Mouse (Mus musculus) hindbrain, embryonic 10.5 days (tissue): ENCODE results near the gene 1700010I14Rik. TPM values are rescaled to one million over a fixed set of nuclear protein-coding genes. Genes with fewer than 3 reads are reported as not detected.

Source experiments
- DNase-seq: peaks from one replicate; pipeline ENCODE4 v3.0.0-alpha.2; 2017; ENCODE audit warnings: low spot score
- H3K27ac ChIP-seq: fragments of 300-500 bp; sonication (generic); 2 replicates; pipeline ENCODE4 v1.5.1; 2016; ENCODE audit warnings: mild to moderate bottlenecking, moderate library complexity
- H3K27me3 ChIP-seq: fragments of 300-500 bp; sonication (generic); 2 replicates; pipeline ENCODE4 v1.6.1; 2016; ENCODE audit warnings: mild to moderate bottlenecking; ENCODE audit not compliant: poor library complexity, insufficient read depth, severe bottlenecking
- H3K36me3 ChIP-seq: fragments of 300-500 bp; sonication (generic); 2 replicates; pipeline ENCODE4 v1.6.1; 2016; ENCODE audit warnings: mild to moderate bottlenecking, moderate library complexity
- H3K4me1 ChIP-seq: fragments of 300-500 bp; sonication (generic); replicated peaks from 2 replicates; pipeline ENCODE4 v1.6.1; 2016; ENCODE audit warnings: mild to moderate bottlenecking
- H3K4me3 ChIP-seq: fragments of 300-500 bp; sonication (generic); 2 replicates; pipeline ENCODE4 v1.5.1; 2016; ENCODE audit warnings: mild to moderate bottlenecking, moderate library complexity
- H3K9me3 ChIP-seq: fragments of 300-500 bp; sonication (generic); 2 replicates; pipeline ENCODE4 v1.6.1; 2016; ENCODE audit warnings: mild to moderate bottlenecking, moderate library complexity
- WGBS: fragments of 180-500 bp; shearing (Covaris S2); methylation state at CpG from one replicate; pipeline ENCODE4 v1.1.7; 2016; 5-methylcytosine and 5-hydroxymethylcytosine counted together
- polyA plus RNA-seq: library from polyadenylated mRNA; unstranded; fragments of >200 nt; fragmentation: Nextera tagmentation; extraction: Ambion mirVana; gene quantifications from 2 replicates; pipeline ENCODE4 v1.2.1, GENCODE M21; 2016

The 1700010I14Rik gene
- polyA plus RNA-seq: 2.9 and 3.1 TPM in 2 replicates

GRCm38 (mm10) chr17:8988119-8988807, at the start of gene 1700010I14Rik:
TSS of gene 1700010I14Rik (plus strand) at chr17:8988333.
- DNase-seq: peak; percentile 82
- Histone ChIP-seq H3K4me1 (peaks cover 11% of the 10 kb centered on the region), H3K36me3 (peaks cover 12% of the 10 kb centered on the region), H3K27me3 (no peaks in the 10 kb centered on the region), H3K27ac (peak within 1 kb of the TSS; percentile 78), H3K4me3 (peak within 1 kb of the TSS; percentile 58), H3K9me3 (no peaks in the 10 kb centered on the region)
- WGBS: 6% methylated on average over 13 of the region's 13 CpGs

- H3K27me3 ChIP-seq: no peaks in the 10 kb centered on the region
- peaks cover 19% of the 10 kb centered on the region for H3K36me3 ChIP-seq
- peaks cover 16% of the 10 kb centered on the region for H3K4me1 ChIP-seq
- 0 out of 2 replicates have a peak overlapping the region, but pooled peaks have one; percentile 40 for H3K27ac ChIP-seq
- DNase-seq: peak; percentile 44
- 56% methylated on average over 5 of the region's 5 CpGs for WGBS
- no peak overlapping the region for H3K4me3 ChIP-seq
- no peaks in the 10 kb centered on the region for H3K9me3 ChIP-seq
These were observed 36.5 kb upstream of the 1700010I14Rik start for GRCm38 (mm10) chr17:8951588-8951987.

- Histone ChIP-seq H3K9me3 (no peaks in the 10 kb centered on the region), H3K4me1 (peaks cover 8% of the 10 kb centered on the region), H3K27me3 (no peaks in the 10 kb centered on the region), H3K36me3 (peaks cover 19% of the 10 kb centered on the region), H3K27ac (peak overlapping the region; percentile 9; the same call in 1 of the 2 replicates), H3K4me3 (no peak overlapping the region)
- 84% methylated on average over 8 of the region's 8 CpGs for WGBS
- no peak for DNase-seq
These were observed 35.2 kb upstream of the 1700010I14Rik start for GRCm38 (mm10) chr17:8952951-8953350.

GRCm38 (mm10) chr17:8958125-8958524, 30.0 kb upstream of the 1700010I14Rik start:
- DNase-seq: no peak
- H3K27ac ChIP-seq: no peak overlapping the region
- no peaks in the 10 kb centered on the region for H3K27me3 ChIP-seq
- 90% methylated on average over 6 of the region's 6 CpGs for WGBS
- H3K4me3 ChIP-seq: no peak overlapping the region
- no peaks in the 10 kb centered on the region for H3K9me3 ChIP-seq
- H3K36me3 ChIP-seq: peaks cover 6% of the 10 kb centered on the region
- H3K4me1 ChIP-seq: peaks cover 17% of the 10 kb centered on the region

- H3K27me3 ChIP-seq: no peaks in the 10 kb centered on the region
- DNase-seq: no peak
- no peaks in the 10 kb centered on the region for H3K9me3 ChIP-seq
- peaks cover 17% of the 10 kb centered on the region for H3K4me1 ChIP-seq
- H3K36me3 ChIP-seq: peaks cover 4% of the 10 kb centered on the region; the same call in 1 of the 2 replicates
- 84% methylated on average over 4 of the region's 4 CpGs for WGBS
- H3K27ac ChIP-seq: no peak overlapping the region
- no peak overlapping the region for H3K4me3 ChIP-seq
These were observed 27.7 kb upstream of the 1700010I14Rik start for GRCm38 (mm10) chr17:8960386-8960785.

- no peak for DNase-seq
- peaks cover 17% of the 10 kb centered on the region for H3K4me1 ChIP-seq
- no peaks in the 10 kb centered on the region for H3K27me3 ChIP-seq
- no peak overlapping the region for H3K27ac ChIP-seq
- no peak overlapping the region for H3K4me3 ChIP-seq
- WGBS: 88% methylated on average over 5 of the region's 5 CpGs
- H3K9me3 ChIP-seq: no peaks in the 10 kb centered on the region
- H3K36me3 ChIP-seq: peaks cover 4% of the 10 kb centered on the region; the same call in 1 of the 2 replicates
These were observed 27.0 kb upstream of the 1700010I14Rik start for GRCm38 (mm10) chr17:8961097-8961496.

- Histone ChIP-seq H3K27me3 (no peaks in the 10 kb centered on the region), H3K4me3 (no peak overlapping the region), H3K4me1 (peaks cover 17% of the 10 kb centered on the region), H3K36me3 (peaks cover 4% of the 10 kb centered on the region; the same call in 1 of the 2 replicates), H3K9me3 (no peaks in the 10 kb centered on the region), H3K27ac (peak overlapping the region; percentile 75)
- peak; percentile 47 for DNase-seq
- 44% methylated on average over 14 of the region's 14 CpGs for WGBS
These were observed 26.5 kb upstream of the 1700010I14Rik start for GRCm38 (mm10) chr17:8961644-8962043.

- no peaks in the 10 kb centered on the region for H3K27me3 ChIP-seq
- no peaks in the 10 kb centered on the region for H3K9me3 ChIP-seq
- no peak for DNase-seq
- peaks cover 21% of the 10 kb centered on the region for H3K36me3 ChIP-seq
- H3K4me3 ChIP-seq: no peak overlapping the region
- WGBS: 88% methylated on average over 6 of the region's 6 CpGs
- peaks cover 23% of the 10 kb centered on the region for H3K4me1 ChIP-seq
- H3K27ac ChIP-seq: no peak overlapping the region
These were observed 23.0 kb upstream of the 1700010I14Rik start for GRCm38 (mm10) chr17:8965177-8965576.

GRCm38 (mm10) chr17:8972152-8972854, 15.8 kb upstream of the 1700010I14Rik start:
- Histone ChIP-seq H3K4me3 (no peak overlapping the region), H3K4me1 (peaks cover 46% of the 10 kb centered on the region), H3K9me3 (no peaks in the 10 kb centered on the region), H3K27ac (peak overlapping the region; percentile 45; the same call in 1 of the 2 replicates), H3K27me3 (no peaks in the 10 kb centered on the region), H3K36me3 (peaks cover 16% of the 10 kb centered on the region; the same call in 1 of the 2 replicates)
- DNase-seq: no peak
- WGBS: 28% methylated on average over 12 of the region's 12 CpGs

GRCm38 (mm10) chr17:8973331-8973730, 14.8 kb upstream of the 1700010I14Rik start:
- DNase-seq: no peak
- Histone ChIP-seq H3K4me1 (peaks cover 50% of the 10 kb centered on the region), H3K4me3 (no peak overlapping the region), H3K36me3 (0 out of 2 replicates have a peak, but pooled peaks cover 9% of the 10 kb centered on the region), H3K27ac (no peak overlapping the region), H3K27me3 (no peaks in the 10 kb centered on the region), H3K9me3 (no peaks in the 10 kb centered on the region)
- 65% methylated on average over 5 of the region's 5 CpGs for WGBS

GRCm38 (mm10) chr17:8974423-8974822, 13.7 kb upstream of the 1700010I14Rik start:
- H3K4me3 ChIP-seq: no peak overlapping the region
- H3K4me1 ChIP-seq: peaks cover 50% of the 10 kb centered on the region
- DNase-seq: no peak
- no peak overlapping the region for H3K27ac ChIP-seq
- WGBS: 62% methylated on average over 7 of the region's 7 CpGs
- H3K36me3 ChIP-seq: peaks cover 7% of the 10 kb centered on the region; the same call in 1 of the 2 replicates
- H3K9me3 ChIP-seq: no peaks in the 10 kb centered on the region
- H3K27me3 ChIP-seq: no peaks in the 10 kb centered on the region

GRCm38 (mm10) chr17:8974823-8975397, 13.2 kb upstream of the 1700010I14Rik start:
- Histone ChIP-seq H3K4me3 (no peak overlapping the region), H3K27me3 (no peaks in the 10 kb centered on the region), H3K9me3 (no peaks in the 10 kb centered on the region), H3K27ac (no peak overlapping the region), H3K36me3 (peaks cover 12% of the 10 kb centered on the region; the same call in 1 of the 2 replicates), H3K4me1 (peaks cover 46% of the 10 kb centered on the region)
- DNase-seq: no peak
- 37% methylated on average over 6 of the region's 6 CpGs for WGBS
